Mouse (Mus musculus) right cerebral cortex, adult 18-20 months (tissue): ENCODE data around the gene Scn1a.

Experiments
- DNase-seq: peaks from one replicate; pipeline ENCODE4 v3.0.0; 2022; ENCODE audit warnings: mixed read lengths

The Scn1a gene

DNA sequence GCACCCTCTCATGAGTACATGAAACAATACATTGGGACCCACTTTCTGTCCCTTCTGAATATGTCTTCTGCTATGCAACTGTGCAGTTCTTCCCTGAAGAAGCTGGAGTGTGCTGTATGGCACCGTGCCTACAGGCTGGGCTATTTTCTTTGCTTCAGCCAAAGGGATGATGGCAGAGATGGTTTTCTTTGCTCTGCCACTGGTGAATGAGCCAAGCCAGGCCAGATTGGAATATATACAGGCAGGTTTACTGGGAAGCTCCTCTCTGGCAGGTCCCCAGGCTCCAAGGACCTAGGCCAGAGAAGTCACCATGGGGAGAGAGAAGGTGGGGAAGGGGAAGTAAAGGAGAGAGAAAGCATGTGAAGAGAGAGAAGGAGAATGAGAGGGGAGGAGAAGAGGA, 200.3 kb downstream of the Scn1a start:
- no peak for DNase-seq

GRCm38 (mm10) chr2:66238886-66239285, 201.8 kb downstream of the Scn1a start:
- DNase-seq = no peak

GRCm38 (mm10) chr2:66220954-66221353, 219.7 kb downstream of the Scn1a start:
- DNase-seq = no peak
